Mouse (Mus musculus): Measurements from ENCODE around the gene Sept8.

GRCm38 (mm10) chr11:53525461-53525860 lies 6.4 kb downstream of the Sept8 start:
- TF ChIP-seq CHD2 (IDR thresholded peaks at IDR 0.05; ENCODE audit: low read depth, low read length) (no peak), ZNF384 (IDR thresholded peaks at IDR 0.05; ENCODE audit: low read depth, low read length) (no peak)
